Mouse (Mus musculus) left cerebral cortex, postnatal 14 days (tissue): ENCODE measurements around the gene Fibcd1. TPM values are rescaled to one million over a fixed set of nuclear protein-coding genes. Genes with fewer than 3 reads are reported as not detected.

Experiments used
- DNase-seq, 2 experiments: peaks; one replicate each; pipeline ENCODE4 v3.0.0; 2021 to 2022; ENCODE audit warnings: low spot score in 2 of 2, mixed read lengths in 1 of 2
- intact Hi-C: fragments of 180-260 bp; cut with DNase I; formaldehyde crosslinking; loops from one replicate; pipeline ENCODE4 v1.15.1; 2025
- total RNA-seq, 2 experiments: library from RNA; stranded (reverse); gene quantifications; 2 replicates each; pipeline ENCODE4 v1.2.3; 2021

The Fibcd1 gene
- total RNA-seq, 2 experiments from 2014 or later = 12.8 to 16.1 TPM

DNA sequence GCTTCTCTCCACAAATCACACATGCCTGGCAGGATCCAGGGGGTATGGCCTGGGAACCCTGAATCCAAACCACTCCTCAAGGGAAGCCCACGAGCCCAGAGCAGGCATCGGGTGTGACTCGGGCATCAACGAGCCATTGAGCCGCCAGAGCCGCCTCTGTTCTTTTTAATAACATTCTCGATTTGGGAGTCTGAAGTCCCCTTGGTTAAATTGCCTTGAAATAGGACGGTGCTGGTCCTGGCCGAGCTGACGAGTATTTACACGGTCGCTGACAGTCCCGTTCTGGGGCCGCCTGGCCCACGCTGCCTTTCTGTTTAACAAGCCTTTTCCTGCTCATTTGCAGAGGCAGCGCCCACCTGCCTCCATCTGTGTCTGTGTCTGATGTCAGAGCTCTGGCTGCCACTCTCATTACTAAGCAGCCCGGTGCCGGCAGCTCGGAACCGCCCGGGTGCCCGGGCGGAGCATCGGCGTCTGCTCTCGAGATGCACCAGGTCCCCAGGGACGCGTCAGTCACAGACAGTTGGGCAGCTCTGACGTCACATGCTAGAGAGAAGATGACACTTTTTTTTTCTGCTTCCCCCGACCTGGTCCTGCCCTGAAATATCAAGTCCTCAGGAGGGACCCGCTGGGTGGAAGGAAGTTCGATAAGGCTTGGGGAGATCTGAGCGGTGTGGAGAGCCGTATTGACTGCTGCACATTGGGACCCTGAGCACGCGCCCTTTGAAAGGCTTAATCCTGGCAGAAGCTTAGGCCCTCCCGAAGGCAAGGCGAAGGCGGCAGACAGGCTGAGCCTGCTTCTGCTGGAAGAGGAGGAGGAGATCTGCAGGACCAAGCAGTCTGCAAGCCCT lies 23.1 kb downstream of the Fibcd1 start:
- intact Hi-C loops = no loop called here
- DNase-seq = peak; percentile 77 to 79

- DNase-seq = peak; percentile 68 to 72
- intact Hi-C loops = loop anchor here (5.0 kb wide), 2 partner anchors 37 to 72 kb away; partner anchors contain the start of gene Lamc3
These were observed 30.4 kb downstream of the Fibcd1 start for GRCm38 (mm10) chr2:31815367-31815766.

DNA sequence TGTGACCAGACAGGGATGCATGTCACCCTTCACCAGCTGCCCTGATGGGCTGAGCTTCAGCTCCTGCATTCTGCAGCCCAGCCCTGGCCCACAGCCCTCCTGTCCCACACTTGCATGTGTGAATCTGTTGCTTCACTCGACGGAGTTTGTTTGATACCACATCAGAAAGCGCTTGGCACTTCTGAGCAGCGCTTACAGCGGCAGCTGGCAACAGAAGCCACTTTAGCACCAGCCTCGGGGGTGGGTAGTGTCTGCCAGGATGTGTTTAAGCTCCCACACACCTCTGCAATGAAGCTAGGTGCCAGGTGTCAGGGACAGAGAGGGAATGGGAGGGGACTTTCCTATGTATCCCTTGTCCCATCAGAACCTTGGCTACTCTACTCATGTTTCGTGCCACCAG lies 31.1 kb downstream of the Fibcd1 start:
- intact Hi-C loops = loop anchor here (5.0 kb wide), 2 partner anchors 38 to 73 kb away; partner anchors contain the start of gene Lamc3
- peak; percentile 61 to 77 for DNase-seq

DNA sequence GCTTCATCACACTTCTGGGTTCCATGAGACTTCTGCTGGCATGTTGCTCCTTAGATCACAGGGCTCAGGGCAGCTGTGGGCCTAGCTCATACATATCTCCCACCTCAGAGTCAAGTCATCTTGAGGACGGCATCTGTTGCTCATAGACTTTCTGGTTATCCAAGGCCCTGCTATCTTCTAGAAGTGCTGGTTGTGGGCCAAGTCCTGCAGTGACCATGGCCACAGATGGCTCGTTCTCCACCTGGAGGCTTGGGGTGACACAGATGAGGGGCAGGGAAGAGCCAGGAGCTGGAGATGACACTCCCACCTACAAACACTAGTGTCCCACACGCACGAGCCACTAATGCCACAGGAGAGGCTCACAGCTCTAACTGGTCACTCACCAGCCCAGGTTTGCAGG lies 32.2 kb downstream of the Fibcd1 start:
- intact Hi-C loops = no loop called here
- no peak for DNase-seq

DNA sequence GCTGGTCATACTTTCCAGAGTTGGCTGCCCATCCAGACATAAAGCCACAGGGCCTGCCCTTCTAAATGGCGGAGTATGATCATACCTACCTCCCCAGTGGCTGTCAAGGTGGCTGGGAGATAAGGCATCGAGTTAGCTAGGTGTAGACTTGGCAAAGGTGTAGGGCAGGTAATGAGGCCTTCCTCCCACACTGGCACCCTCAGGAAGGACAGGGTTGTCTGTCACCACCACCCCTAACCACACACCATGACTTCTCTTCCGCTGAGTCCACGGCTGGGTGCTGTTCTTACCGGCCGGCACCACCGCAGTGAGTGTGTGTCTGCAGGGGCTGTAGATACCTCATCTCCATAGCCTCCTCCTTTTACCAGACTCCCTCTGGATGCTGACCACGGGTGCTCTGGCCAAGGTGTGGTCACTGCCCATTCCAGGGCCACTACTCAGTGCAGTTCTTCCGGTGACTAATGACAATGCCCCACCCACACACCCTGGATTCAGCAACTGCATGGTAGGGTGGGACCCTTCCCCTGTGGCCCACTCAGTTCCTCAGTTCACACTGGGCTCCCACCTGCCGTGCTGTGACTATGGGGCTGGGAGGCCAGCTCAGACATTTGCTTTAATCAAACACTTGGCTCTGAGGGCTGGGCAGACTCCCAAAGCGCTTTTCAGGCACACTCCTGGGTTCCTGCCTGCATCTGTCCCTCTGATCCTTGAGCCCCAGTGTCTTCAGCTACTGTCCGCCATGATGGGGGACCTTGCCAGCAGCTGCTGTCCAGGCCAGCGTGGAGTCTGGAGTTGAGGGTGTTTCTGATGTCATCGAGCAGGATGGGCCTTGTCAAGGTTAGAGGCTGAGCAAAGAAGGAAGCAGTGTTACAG lies 34.5 kb downstream of the Fibcd1 start:
- intact Hi-C loops = no loop called here

DNA sequence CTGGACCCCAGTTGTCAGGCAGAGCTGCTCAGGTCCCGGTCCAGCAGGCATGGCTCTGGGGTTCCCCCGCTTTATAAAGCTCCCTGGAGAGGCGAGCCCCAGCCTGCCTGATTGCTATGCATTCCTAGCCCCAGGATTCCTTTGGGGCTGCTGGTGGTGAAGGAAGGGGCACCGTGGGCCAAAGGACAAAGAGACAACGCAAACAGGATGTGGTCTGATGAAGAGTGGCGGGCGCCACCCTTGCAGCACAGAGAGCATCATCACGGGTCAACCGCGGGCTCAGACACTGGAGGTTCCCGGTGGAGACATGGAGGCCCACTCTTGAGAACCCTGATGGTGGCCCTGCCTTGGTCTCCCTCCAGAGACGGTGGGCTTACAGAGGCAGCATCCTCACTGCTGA lies 35.4 kb downstream of the Fibcd1 start, which contains the start of gene Qrfp:
Gene Qrfp (minus strand): TSS at position 137 of the 400 bp plus-strand sequence.
- DNase-seq = no peak
- intact Hi-C loops = no loop called here

More for the DNA sequence above, 34.5 kb downstream of the Fibcd1 start:
- no peak for DNase-seq

DNA sequence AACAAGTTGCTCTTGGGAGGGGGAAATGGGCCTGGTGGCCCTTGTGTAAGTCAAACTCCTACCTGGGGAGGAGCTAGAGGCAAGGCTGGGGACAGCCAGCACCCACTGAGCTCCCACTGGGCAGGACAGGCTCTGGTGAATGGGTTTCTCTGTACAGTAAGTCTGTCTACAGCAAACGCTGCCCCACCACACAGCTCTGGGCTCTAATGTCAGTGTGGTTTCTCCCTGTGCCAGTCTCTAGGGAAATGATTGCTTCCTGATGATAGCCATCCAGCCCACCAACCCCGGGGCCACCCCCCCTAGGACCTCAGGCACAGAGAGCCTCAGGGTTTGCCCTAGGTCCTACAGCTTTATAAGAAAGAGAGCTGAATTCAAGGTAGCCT lies 36.5 kb downstream of the Fibcd1 start:
- DNase-seq = no peak
- intact Hi-C loops = no loop called here

DNA sequence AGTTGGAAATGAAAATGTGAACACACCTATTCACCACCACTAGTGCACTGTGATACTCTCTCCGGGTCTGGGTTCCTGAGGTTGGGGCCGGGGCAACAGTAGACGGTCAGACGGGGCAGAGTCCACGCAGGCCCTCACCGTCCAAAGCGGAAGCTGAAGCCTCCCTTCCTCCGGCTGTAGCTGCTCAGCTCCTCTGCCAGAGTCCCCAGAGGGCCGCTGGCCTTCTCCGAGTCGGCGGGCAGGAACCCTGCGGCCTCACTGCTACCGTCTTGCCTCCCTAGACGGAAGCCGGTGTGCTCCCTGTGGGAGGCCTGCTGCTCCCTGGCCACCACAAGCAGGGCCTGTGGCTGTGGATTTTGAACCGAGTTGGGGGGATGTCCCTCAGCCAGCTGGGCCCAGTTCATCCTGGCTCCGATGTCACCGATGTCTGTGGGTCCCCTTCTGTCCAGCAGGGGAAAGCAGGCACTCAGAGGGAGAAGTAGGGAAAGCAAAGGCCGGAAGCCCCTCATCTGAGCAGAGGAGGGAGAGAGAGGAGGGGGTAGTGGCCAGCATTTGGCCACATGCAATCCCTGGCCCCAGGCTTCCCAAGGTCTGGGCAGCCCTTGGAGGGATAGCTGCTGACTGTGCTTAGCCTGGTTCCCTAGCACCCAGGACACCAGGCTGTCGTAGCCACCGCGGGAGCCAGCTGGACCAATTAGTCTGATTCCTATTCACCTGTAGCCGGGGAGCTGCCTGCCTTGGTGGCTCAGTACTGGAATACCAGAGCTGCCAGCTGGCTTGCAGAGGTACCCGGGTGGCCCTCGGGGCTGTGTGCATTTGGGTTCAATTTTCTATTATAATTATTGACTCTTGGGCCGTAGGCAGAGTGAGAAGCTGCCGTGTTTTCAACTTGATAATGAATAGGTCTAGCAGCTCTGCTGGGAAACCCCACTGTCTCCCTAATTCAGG lies 37.1 kb downstream of the Fibcd1 start:
- no peak for DNase-seq
- intact Hi-C loops = no loop called here

GRCm38 (mm10) chr2:31806639-31807382 lies 39.0 kb downstream of the Fibcd1 start:
- no peak for DNase-seq
- intact Hi-C loops = no loop called here

- intact Hi-C loops = no loop called here
These were observed 42.3 kb downstream of the Fibcd1 start for GRCm38 (mm10) chr2:31803480-31803879.

GRCm38 (mm10) chr2:31802811-31803210 lies 43.0 kb downstream of the Fibcd1 start:
- intact Hi-C loops = no loop called here
- no peak for DNase-seq

More at GRCm38 (mm10) chr2:31803480-31803879, 42.3 kb downstream of the Fibcd1 start:
- DNase-seq = no peak

GRCm38 (mm10) chr2:31801416-31801815 lies 44.4 kb downstream of the Fibcd1 start:
- DNase-seq = no peak
- intact Hi-C loops = no loop called here

GRCm38 (mm10) chr2:31796943-31797342 lies 48.9 kb downstream of the Fibcd1 start:
- intact Hi-C loops = no loop called here
- DNase-seq = no peak

DNA sequence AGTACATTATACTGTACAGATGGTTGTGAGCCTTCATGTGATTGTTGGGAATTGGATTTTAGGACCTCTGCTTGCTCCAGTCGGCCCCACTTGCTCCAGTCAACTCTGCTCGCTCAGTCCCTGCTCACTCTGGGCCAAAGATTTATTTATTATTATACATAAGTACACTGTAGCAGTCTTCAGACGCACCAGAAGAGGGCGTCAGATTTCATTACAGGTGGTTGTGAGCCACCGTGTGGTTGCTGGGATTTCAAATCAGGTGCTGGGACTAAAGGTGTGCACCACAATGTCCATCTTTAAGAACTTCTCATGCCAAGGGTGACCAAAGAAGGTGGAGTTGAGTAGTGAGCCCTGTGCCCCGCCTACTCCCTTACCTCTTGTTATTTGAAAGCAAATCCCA lies 53.2 kb downstream of the Fibcd1 start:
- intact Hi-C loops = no loop called here

DNA sequence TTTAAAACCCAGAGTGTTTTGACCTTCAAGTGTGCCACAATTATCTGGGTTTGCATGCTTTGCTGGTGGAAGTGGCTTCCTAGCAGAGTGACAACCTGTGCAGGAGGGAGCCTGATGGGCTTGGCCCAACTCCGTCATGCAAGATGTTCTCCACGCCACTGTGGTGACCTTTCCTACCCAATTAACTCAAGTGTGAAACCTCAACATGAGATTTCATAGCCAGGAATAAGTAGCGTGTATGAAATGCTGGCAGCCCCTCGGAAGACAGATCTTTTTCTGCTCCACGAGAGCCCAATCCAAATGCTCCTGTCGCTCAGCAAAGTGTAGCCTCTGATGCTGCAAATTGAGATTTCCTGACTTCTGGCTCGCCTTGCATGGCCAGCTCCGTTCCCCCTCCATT lies 54.5 kb downstream of the Fibcd1 start:
- intact Hi-C loops = no loop called here
- no peak for DNase-seq

More for the DNA sequence above, 53.2 kb downstream of the Fibcd1 start:
- no peak for DNase-seq

DNA sequence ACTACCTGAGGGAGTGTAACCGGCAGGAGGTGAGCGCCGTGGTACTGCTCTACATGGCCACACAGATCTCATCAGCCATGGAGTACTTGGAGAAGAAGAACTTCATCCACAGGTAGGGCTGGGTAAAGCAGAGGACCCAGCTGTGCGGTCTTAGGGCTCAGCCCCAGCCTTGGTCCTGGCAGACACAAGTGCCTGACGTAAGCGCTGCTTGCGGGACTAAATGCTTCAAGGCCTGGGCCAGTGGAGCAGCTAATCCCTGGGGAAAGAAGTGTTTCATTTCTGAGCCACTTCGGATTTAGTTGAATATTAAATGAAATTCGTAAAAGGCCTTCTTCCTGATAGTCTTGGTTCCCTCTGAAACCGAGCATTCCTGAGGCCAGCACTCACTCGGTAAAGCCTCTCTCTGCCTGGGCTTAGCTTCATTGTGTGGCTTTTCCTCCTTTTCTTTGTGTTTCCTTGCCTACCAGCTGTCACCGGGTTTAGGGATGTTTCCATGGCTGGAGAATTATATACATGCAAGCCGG lies 55.0 kb downstream of the Fibcd1 start:
- no peak for DNase-seq

DNA sequence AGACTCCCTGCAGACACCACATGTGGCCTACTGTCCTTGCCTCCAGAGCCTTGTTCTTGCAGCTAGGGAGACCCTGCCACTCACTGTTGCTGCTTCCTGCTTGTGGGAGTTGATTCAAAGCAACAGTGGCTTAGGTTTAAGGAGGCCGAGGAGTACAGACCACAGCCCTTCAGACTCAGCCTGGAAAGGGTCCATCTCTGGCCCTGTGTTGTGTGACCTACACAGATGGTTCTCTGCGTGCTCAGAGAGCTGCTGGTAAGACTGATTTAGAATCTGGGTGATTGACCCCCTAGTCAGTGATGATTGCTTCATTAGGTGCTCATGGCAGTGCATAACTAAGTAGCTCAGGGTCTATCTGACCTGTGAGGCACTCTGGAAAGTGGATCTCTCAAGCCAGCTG lies 56.6 kb downstream of the Fibcd1 start:
- intact Hi-C loops = loop anchor here (10.0 kb wide), 1 partner anchor 304 kb away; no protein-coding TSS in a partner anchor
- no peak for DNase-seq

More for the DNA sequence above, 55.0 kb downstream of the Fibcd1 start:
- intact Hi-C loops = no loop called here

- intact Hi-C loops = loop anchor here (10.0 kb wide), 1 partner anchor 303 kb away; no protein-coding TSS in a partner anchor
- no peak for DNase-seq
These were observed 57.6 kb downstream of the Fibcd1 start for GRCm38 (mm10) chr2:31788227-31788626.
